Mouse (Mus musculus) ES-Bruce4 (cell line): Measurements from ENCODE around the gene Cenpb.

Source experiments
- CTCF ChIP-seq: IDR thresholded peaks from one replicate; pipeline ENCODE4 v1.8.1; 2011; ENCODE audit warnings: low read depth, low read length
- EP300 ChIP-seq: IDR thresholded peaks from 2 replicates; pipeline ENCODE4 v1.6.1; 2011; ENCODE audit warnings: low read depth, low read length; ENCODE audit not compliant: insufficient read depth
- POLR2A ChIP-seq: IDR thresholded peaks from one replicate; pipeline ENCODE4 v1.8.1; 2011; ENCODE audit warnings: low read length; ENCODE audit not compliant: insufficient read depth

GRCm38 (mm10) chr2:131209125-131209795 lies 29.4 kb upstream of the Cenpb start:
- no peak for TF ChIP-seq POLR2A
- no peak for TF ChIP-seq CTCF
- no peak for TF ChIP-seq EP300
